Comparison of ENCODE assay signal across 8 mouse cellular contexts in the genomic region with DNA sequence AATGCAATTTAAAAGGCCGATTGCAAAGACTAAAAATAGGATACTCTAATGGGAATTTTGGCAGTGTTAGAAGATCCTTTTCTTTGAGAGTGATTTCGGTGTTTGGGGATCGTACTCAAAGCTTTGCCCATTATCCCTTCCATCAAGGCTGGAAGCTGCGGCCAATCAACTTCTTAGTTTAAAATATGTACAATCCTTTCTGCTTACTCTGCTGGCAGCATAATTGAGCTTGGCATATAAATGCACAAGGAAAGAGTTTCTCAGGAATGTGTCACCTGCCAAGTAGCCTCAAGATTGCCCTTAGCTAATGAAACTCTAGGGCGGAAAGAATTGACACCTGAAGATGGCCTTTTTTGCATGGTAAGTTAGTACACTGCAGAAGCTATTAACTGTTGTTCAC. TPM values are rescaled to one million over a fixed set of nuclear protein-coding genes. Genes with fewer than 3 reads are reported as not detected.
DNase-seq lines count a peak whose midpoint lies in the region; ATAC-seq lines count a peak whose summit lies in the region.

No protein-coding gene starts in this region.

- peaks cover 6% of the 10 kb centered on the region; the same call in 1 of the 2 replicates for H3K36me3 ChIP-seq in heart, embryonic 12.5 days
- no peaks in the 10 kb centered on the region for H3K36me3 ChIP-seq in hindbrain, embryonic 12.5 days
- peaks cover 6% of the 10 kb centered on the region; the same call in 1 of the 2 replicates for H3K36me3 ChIP-seq in midbrain, embryonic 10.5 days

- H3K4me2 ChIP-seq in heart, embryonic 12.5 days: peak overlapping the region; percentile 76
- peak overlapping the region; percentile 90 for H3K4me2 ChIP-seq in hindbrain, embryonic 12.5 days (replicated peaks)

- no peaks in the 10 kb centered on the region for H3K27me3 ChIP-seq in heart, embryonic 12.5 days (replicated peaks)
- no peaks in the 10 kb centered on the region for H3K27me3 ChIP-seq in hindbrain, embryonic 12.5 days
- H3K27me3 ChIP-seq in midbrain, embryonic 10.5 days (ENCODE audit: low read depth, poor library complexity, severe bottlenecking): no peaks in the 10 kb centered on the region

- no peak for ATAC-seq in heart, embryonic 12.5 days (ENCODE audit: insufficient number of reproducible peaks, low FRiP score)
- no peak for ATAC-seq in hindbrain, embryonic 12.5 days (ENCODE audit: low FRiP score)

- H3K9ac ChIP-seq in heart, embryonic 12.5 days: peak overlapping the region; percentile 85
- H3K9ac ChIP-seq in hindbrain, embryonic 12.5 days: peak overlapping the region; percentile 73

- WGBS in heart, embryonic 12.5 days: 17% methylated on average over 5 of the region's 5 CpGs
- 20% methylated on average over 5 of the region's 5 CpGs for WGBS in hindbrain, embryonic 12.5 days
- WGBS in midbrain, embryonic 10.5 days: 25% methylated on average over 5 of the region's 5 CpGs

- H3K9me3 ChIP-seq in heart, embryonic 12.5 days (replicated peaks): no peaks in the 10 kb centered on the region
- H3K9me3 ChIP-seq in hindbrain, embryonic 12.5 days (replicated peaks): no peaks in the 10 kb centered on the region
- no peaks in the 10 kb centered on the region for H3K9me3 ChIP-seq in midbrain, embryonic 10.5 days (replicated peaks)

- peaks cover 24% of the 10 kb centered on the region for H3K4me1 ChIP-seq in heart, embryonic 12.5 days (replicated peaks)
- peaks cover 22% of the 10 kb centered on the region for H3K4me1 ChIP-seq in hindbrain, embryonic 12.5 days
- peaks cover 26% of the 10 kb centered on the region for H3K4me1 ChIP-seq in midbrain, embryonic 10.5 days

- no peak for DNase-seq in heart, postnatal 25 days (ENCODE audit: low spot score)
- peak; percentile 28 for DNase-seq in MN1 (ENCODE audit: low spot score)
- no peak for DNase-seq in midbrain, embryonic 10.5 days (ENCODE audit: low spot score)
- no peak for DNase-seq in left cerebral cortex, postnatal 4 days
- DNase-seq in adrenal gland, adult 2 months: no peak
- no peak for DNase-seq in urinary bladder, adult 2 months (ENCODE audit: low spot score)

- H3K4me3 ChIP-seq in heart, embryonic 12.5 days: peak overlapping the region; percentile 86
- H3K4me3 ChIP-seq in hindbrain, embryonic 12.5 days: peak overlapping the region; percentile 78
- H3K4me3 ChIP-seq in midbrain, embryonic 10.5 days: peak overlapping the region; percentile 87

- intact Hi-C loops in heart, postnatal 25 days (cut with DNase I): loop anchor here (2.0 to 5.0 kb wide), 2 partner anchors 40 to 78 kb away; no protein-coding TSS in a partner anchor
- intact Hi-C loops in left cerebral cortex, postnatal 4 days (cut with DNase I): no loop called here

- peak overlapping the region; percentile 38; the same call in 1 of the 2 replicates for H3K27ac ChIP-seq in heart, embryonic 12.5 days (ENCODE audit: poor library complexity, severe bottlenecking)
- no peak overlapping the region for H3K27ac ChIP-seq in hindbrain, embryonic 12.5 days
- H3K27ac ChIP-seq in midbrain, embryonic 10.5 days (replicated peaks): peak overlapping the region; percentile 92

RNA-seq across cellular contexts. Expression of gene Cnst, which starts 1.0 kb away (rescaled TPM):
- 20.5 and 22.2 TPM in 2 replicates for polyA plus RNA-seq in heart, embryonic 12.5 days (2016; fragmentation: Nextera tagmentation; extraction: Ambion mirVana)
- 10 to 100 TPM; 42.8 to 47.2 TPM for total RNA-seq in heart, postnatal 25 days (2021)
- polyA plus RNA-seq in hindbrain, embryonic 12.5 days (2016; fragmentation: Nextera tagmentation; extraction: Ambion mirVana): 32.1 and 33.4 TPM in 2 replicates
- 19.7 and 23.5 TPM in 2 replicates for polyA plus RNA-seq in midbrain, embryonic 10.5 days (2016; fragmentation: Nextera tagmentation; extraction: Ambion mirVana)
- 10 to 100 TPM; 26.3 to 28.9 TPM for total RNA-seq in left cerebral cortex, postnatal 4 days (2021)
- total RNA-seq in adrenal gland, adult 2 months (2021): 10 to 100 TPM; 26.3 to 35.1 TPM
- 13.5 and 14.5 TPM in 2 replicates for polyA plus RNA-seq in adrenal gland, adult 2 months (2012; rRNA removed)
- polyA plus RNA-seq in urinary bladder, adult 2 months (2012; rRNA removed): 20.8 and 21.6 TPM in 2 replicates

RNA-seq across cellular contexts. Expression of gene Tfb2m, which starts 1.1 kb away (rescaled TPM):
- 25.6 and 26.1 TPM in 2 replicates for polyA plus RNA-seq in heart, embryonic 12.5 days (2016; fragmentation: Nextera tagmentation; extraction: Ambion mirVana)
- total RNA-seq in heart, postnatal 25 days (2021): 10 to 100 TPM; 47.2 to 47.9 TPM
- 30.0 and 34.8 TPM in 2 replicates for polyA plus RNA-seq in hindbrain, embryonic 12.5 days (2016; fragmentation: Nextera tagmentation; extraction: Ambion mirVana)
- polyA plus RNA-seq in midbrain, embryonic 10.5 days (2016; fragmentation: Nextera tagmentation; extraction: Ambion mirVana): 25.5 and 25.7 TPM in 2 replicates
- total RNA-seq in left cerebral cortex, postnatal 4 days (2021): 10 to 100 TPM; 28.1 to 28.2 TPM
- total RNA-seq in adrenal gland, adult 2 months (2021): 10 to 100 TPM; 58.7 to 59.7 TPM
- 6.0 and 6.4 TPM in 2 replicates for polyA plus RNA-seq in adrenal gland, adult 2 months (2012; rRNA removed)
- polyA plus RNA-seq in urinary bladder, adult 2 months (2012; rRNA removed): 27.3 and 30.4 TPM in 2 replicates

RNA-seq across cellular contexts. Expression of gene Smyd3, which starts 29.3 kb away (rescaled TPM):
- 11.5 and 12.2 TPM in 2 replicates for polyA plus RNA-seq in heart, embryonic 12.5 days (2016; fragmentation: Nextera tagmentation; extraction: Ambion mirVana)
- 1 to 10 TPM; 5.6 to 6.0 TPM for total RNA-seq in heart, postnatal 25 days (2021)
- polyA plus RNA-seq in hindbrain, embryonic 12.5 days (2016; fragmentation: Nextera tagmentation; extraction: Ambion mirVana): 19.4 and 20.8 TPM in 2 replicates
- polyA plus RNA-seq in midbrain, embryonic 10.5 days (2016; fragmentation: Nextera tagmentation; extraction: Ambion mirVana): 11.7 and 15.3 TPM in 2 replicates
- 10 to 100 TPM; 34.0 to 39.8 TPM for total RNA-seq in left cerebral cortex, postnatal 4 days (2021)
- total RNA-seq in adrenal gland, adult 2 months (2021): 1 to 10 TPM; 5.0 to 7.1 TPM
- 0.69 and 0.80 TPM in 2 replicates for polyA plus RNA-seq in adrenal gland, adult 2 months (2012; rRNA removed)
- 7.9 and 9.8 TPM in 2 replicates for polyA plus RNA-seq in urinary bladder, adult 2 months (2012; rRNA removed)
